Mouse (Mus musculus): Measurements from ENCODE around the gene A230072I06Rik. TPM values are rescaled to one million over a fixed set of nuclear protein-coding genes. Genes with fewer than 3 reads are reported as not detected.

Gene A230072I06Rik
- total RNA-seq (2023) = not detected

DNA sequence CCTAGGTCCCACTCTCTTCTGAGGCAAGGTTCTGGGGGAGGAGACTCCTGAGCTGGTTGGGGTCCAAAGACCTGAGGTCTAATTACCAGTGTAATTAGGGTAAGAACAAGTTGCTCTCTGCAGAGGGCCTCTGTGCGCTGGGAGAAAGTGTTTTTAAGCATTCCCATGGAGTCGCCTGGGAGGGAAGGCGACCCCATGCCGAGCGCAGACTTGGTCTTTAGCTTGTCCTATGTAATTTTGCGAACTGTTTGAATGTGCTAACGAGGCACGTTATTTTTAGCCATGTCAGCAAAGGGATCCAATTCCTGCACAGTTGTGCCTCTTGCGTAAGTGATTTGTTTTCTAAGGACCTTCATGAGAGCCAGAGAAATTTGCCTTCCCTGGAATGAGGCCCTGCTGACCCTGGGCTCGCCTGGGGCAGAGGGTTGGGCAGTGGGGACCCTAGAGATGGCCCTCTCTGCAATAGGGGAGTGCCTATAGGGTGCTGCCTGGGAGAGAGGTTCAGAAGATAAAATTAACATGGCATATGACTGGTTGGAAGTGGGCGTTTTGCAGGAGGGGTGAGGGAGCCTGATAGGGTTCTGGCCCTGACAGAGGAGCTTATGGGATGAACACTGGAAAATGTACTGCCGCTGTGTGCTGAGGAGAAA is at the start of gene A230072I06Rik:
TSS of gene A230072I06Rik (plus strand) at position 157 of the 650 bp plus-strand sequence.

Other genes with a start within 250 kb of the A230072I06Rik start
- not detected for gene Sox1, start 116.5 kb downstream of the A230072I06Rik start, total RNA-seq (2023)